Mouse (Mus musculus): ENCODE results near the gene Mettl9. TPM values are rescaled to one million over a fixed set of nuclear protein-coding genes. Genes with fewer than 3 reads are reported as not detected.
"Not testable (repeated sequence)": the region's sequence is repeated elsewhere in the genome, so short reads cannot be mapped to it uniquely, and the experiment has no call there.

Gene Mettl9
- polyA plus RNA-seq, 1 experiment: not detected

DNA sequence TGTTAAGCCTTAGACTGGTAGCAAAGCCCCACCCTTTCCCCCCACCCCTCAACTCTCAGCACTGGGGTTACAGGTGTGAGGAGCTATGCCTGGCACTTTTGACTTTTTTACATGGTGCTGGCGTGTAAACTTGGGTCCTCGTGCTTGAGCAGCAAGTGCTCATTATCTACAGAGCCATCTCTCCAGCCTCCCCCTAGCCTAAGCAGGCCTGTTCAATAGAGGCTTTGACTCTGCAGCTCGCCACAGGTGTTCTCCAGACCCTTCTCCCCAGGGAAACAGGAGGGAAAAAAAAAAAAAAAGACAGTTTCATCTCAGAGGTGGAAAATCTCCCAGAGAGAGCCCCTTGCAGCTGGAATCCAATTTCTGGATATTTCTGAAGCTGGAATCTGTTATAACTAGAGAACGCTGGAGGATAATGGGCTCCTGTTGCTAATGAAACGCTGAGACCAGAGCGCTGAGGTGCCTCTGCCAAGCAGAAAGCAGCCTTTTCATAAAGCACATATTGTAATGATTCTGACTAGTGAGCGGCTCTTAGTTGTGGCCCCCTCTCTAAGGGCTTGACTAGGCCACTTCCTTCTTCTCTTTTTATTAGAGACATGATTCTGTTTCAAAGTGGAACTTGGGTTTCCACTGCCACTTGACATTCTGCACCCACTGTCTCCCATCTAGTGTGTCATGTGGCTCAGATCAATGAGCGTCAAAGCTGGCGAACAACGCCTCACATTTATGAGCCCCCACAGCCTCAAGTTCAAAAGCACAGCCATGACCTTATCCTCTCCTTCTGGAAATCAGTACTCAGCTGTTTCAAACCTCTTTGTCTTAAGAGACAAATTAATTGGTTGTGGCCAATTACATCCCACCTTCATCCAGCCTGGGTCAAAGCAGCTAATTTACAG, 22.2 kb upstream of the Mettl9 start:
- 55% methylated on average over 10 of the region's 10 CpGs for WGBS
- no peaks in the 10 kb centered on the region for H3K4me1 ChIP-seq (ENCODE audit: control insufficient read depth, insufficient read depth, low read length)
- TF ChIP-seq CTCF (IDR thresholded peaks at IDR 0.05; ENCODE audit: insufficient read depth, low read depth, low read length) (no peak), POLR2A (IDR thresholded peaks at IDR 0.05; ENCODE audit: insufficient read depth, low read depth, low read length) (no peak)
- no peak overlapping the region for H3K4me3 ChIP-seq (ENCODE audit: insufficient read depth, low read depth, low read length)
- H3K27ac ChIP-seq (ENCODE audit: insufficient read depth, low read depth, low read length): no peak overlapping the region

DNA sequence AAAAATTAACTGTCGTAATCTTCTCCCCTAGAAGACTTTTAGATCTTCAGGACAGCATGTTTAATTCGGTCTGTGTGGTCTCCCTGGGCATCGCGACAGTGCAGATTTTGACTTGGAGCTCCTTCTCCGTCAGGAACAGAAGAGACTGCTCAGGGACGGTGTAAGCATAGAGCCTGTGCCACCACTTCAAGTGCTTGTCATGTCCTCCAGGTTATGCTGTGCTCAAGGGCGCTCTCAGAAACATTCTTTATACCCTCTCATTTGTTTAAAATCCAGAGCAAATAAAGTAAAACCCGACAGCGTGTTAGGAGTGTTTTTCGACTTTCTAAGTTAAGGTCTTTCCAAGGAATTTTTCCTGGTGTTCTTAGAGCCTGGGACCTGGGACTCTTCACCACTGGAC, 19.8 kb upstream of the Mettl9 start:
- TF ChIP-seq CTCF (IDR thresholded peaks at IDR 0.05; ENCODE audit: insufficient read depth, low read depth, low read length) (no peak), POLR2A (IDR thresholded peaks at IDR 0.05; ENCODE audit: insufficient read depth, low read depth, low read length) (no peak)
- Histone ChIP-seq H3K27ac (ENCODE audit: insufficient read depth, low read depth, low read length) (no peak overlapping the region), H3K4me1 (ENCODE audit: control insufficient read depth, insufficient read depth, low read length) (no peaks in the 10 kb centered on the region), H3K4me3 (ENCODE audit: insufficient read depth, low read depth, low read length) (no peak overlapping the region)
- WGBS: 93% methylated on average over 10 of the region's 10 CpGs

DNA sequence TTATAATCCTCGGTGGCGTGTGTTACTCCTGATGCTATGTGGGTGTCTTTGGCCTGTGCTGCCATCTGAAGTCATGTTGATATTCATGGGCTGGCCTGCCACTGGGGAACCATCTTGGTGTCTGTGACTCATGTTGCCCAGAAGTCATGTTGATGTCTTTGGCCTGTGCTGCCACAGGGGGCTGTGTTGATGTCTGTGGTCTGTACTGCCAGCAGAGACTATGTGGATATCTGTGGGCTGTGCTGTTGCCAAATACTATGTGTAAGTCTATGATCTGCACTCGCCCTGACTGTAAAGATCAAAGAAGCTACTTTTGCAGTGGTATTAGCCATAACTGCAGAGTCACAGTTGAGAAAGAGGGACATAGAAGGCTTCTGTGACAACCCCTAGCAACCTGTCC, 15.5 kb upstream of the Mettl9 start:
- Histone ChIP-seq H3K4me3 (ENCODE audit: insufficient read depth, low read depth, low read length) (no peak overlapping the region), H3K4me1 (ENCODE audit: control insufficient read depth, insufficient read depth, low read length) (no peaks in the 10 kb centered on the region)
- WGBS: 87% methylated on average over 3 of the region's 3 CpGs

DNA sequence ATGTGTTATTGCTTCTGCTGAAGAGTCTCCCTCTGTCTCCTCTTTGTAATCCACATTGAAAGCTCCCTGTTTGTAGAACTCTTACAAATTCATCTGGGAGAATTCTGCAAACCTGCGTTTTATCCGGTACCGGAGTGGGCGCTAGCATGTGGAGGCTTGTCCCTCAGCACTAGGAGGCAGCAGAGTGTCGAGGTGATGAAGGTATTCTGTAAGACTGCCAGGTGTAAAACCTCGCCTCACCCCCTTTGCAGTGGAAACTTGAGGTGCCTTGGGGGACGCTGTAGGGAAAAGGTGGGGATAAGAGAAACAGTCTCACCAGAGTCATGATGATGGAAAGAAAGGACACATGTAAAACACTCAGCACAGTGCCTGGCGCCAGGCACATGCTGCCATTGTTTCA, 14.0 kb upstream of the Mettl9 start:
- no peak for TF ChIP-seq CTCF (IDR thresholded peaks at IDR 0.05; ENCODE audit: insufficient read depth, low read depth, low read length)
- TF ChIP-seq POLR2A (IDR thresholded peaks at IDR 0.05; ENCODE audit: insufficient read depth, low read depth, low read length): no peak
- WGBS: 41% methylated on average over 8 of the region's 8 CpGs
- Histone ChIP-seq H3K4me3 (ENCODE audit: insufficient read depth, low read depth, low read length) (no peak overlapping the region), H3K27ac (ENCODE audit: insufficient read depth, low read depth, low read length) (no peak overlapping the region), H3K4me1 (ENCODE audit: control insufficient read depth, insufficient read depth, low read length) (no peaks in the 10 kb centered on the region)

More for the DNA sequence above, 15.5 kb upstream of the Mettl9 start:
- H3K27ac ChIP-seq (ENCODE audit: insufficient read depth, low read depth, low read length): no peak overlapping the region
- TF ChIP-seq CTCF (IDR thresholded peaks at IDR 0.05; ENCODE audit: insufficient read depth, low read depth, low read length): no peak
- TF ChIP-seq POLR2A (IDR thresholded peaks at IDR 0.05; ENCODE audit: insufficient read depth, low read depth, low read length): no peak

DNA sequence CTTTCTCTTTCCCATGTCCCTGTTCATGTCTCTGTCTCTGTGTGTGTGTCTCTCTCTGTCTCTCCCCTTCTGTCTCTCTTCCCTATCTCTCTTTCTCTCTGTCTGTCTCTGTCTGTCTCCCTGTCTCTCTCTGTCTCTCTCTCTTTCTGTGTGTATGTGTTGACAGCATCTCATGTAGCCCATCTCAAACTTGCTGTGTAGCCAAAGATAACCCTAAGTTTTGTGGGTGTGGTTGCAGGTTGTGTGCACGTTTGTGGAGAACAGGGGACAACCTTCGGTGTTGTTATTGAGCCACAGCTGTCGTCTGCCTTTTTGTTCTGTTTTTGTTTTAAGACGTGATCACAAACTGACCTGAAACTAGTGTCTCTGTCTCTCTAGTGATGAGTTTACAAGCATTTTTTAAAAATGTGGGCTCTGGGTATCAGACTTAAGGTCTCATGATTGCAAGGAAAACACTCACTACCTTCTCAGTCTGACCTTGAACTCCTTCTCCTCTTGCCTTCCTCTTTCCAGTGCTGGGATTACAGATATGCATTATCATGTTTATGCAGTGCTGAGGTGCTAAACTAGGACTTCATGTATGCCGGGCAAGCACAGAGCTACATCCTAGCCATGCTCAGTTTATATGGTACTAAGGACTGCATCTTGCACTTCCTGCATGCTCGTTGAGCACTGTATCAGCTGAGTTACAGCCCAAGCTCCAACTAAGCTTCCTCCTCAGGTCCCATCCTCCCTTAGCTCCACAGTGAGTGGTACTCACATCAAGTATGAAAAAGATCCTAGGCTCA, 8.8 kb upstream of the Mettl9 start:
- TF ChIP-seq CTCF (IDR thresholded peaks at IDR 0.05; ENCODE audit: insufficient read depth, low read depth, low read length) (no peak), POLR2A (IDR thresholded peaks at IDR 0.05; ENCODE audit: insufficient read depth, low read depth, low read length) (no peak)
- Histone ChIP-seq H3K4me1 (ENCODE audit: control insufficient read depth, insufficient read depth, low read length) (no peaks in the 10 kb centered on the region), H3K27ac (ENCODE audit: insufficient read depth, low read depth, low read length) (no peak overlapping the region), H3K4me3 (ENCODE audit: insufficient read depth, low read depth, low read length) (no peak overlapping the region)
- 77% methylated on average over 6 of the region's 6 CpGs for WGBS

DNA sequence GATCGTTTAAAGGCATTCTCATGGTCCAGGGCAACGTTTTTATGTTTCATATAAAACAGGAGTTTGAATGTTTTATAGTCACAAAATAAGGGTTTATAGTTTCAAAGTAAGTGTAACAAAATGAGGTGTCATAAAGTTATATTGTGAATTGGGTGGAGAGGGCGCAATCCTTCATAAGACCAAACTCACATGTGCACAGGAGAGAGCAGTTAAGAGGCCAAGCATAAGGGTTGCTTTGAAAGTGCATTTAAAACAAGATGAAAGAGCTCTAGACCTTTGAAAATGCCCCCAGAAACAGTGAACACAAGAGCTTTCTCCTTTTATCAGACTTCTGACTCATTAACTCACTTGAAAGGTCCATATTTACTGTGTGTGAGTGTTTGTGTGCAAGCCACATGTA, 7.9 kb upstream of the Mettl9 start:
- no peaks in the 10 kb centered on the region for H3K4me1 ChIP-seq (ENCODE audit: control insufficient read depth, insufficient read depth, low read length)
- no peak overlapping the region for H3K27ac ChIP-seq (ENCODE audit: insufficient read depth, low read depth, low read length)
- 68% methylated on average over 3 of the region's 3 CpGs for whole genome bisulfite sequencing
- TF ChIP-seq CTCF (IDR thresholded peaks at IDR 0.05; ENCODE audit: insufficient read depth, low read depth, low read length) (no peak), POLR2A (IDR thresholded peaks at IDR 0.05; ENCODE audit: insufficient read depth, low read depth, low read length) (no peak)
- no peak overlapping the region for H3K4me3 ChIP-seq (ENCODE audit: insufficient read depth, low read depth, low read length)

DNA sequence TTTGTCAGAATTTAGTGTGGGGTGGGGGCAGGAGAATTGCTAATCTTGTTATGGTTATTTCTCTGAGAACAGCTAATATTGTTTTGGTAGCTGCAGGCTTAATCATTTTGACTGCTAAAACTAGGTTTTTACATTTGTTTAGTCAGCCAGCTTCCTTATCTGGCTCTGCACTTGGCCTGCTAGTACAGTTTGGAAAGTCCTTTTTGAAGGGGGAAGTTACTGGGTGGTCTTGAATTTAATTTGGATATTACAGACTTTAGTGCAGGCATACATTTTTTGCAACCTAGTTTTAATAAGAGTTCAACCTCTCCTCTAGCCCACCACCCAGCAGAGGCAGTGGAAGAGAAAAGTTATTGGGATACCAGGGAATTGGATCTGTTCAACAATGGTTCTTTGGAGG, 4.3 kb upstream of the Mettl9 start:
- not testable (repeated sequence) for H3K4me1 ChIP-seq (ENCODE audit: control insufficient read depth, insufficient read depth, low read length); H3K4me3 ChIP-seq (ENCODE audit: insufficient read depth, low read depth, low read length); H3K27ac ChIP-seq (ENCODE audit: insufficient read depth, low read depth, low read length)

DNA sequence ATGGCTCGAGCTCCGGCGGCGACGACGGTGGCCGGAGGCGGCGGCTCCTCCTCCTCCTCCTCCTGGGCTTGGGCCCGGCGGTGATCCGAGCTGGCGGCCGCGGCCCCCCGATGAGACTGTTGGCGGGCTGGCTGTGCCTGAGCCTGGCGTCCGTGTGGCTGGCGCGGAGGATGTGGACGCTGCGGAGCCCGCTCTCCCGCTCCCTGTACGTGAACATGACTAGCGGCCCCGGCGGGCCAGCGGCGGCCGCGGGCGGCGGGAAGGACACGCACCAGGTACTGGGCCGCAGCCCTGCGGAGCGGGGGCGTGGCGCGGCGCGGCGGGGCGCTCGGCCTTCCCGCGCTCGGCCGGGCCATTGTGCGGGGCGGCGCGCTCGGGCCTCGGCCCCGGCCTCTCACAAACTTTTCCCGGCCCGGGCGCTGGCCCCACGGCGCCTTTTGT, 476 bp downstream of the Mettl9 start:
- H3K27ac ChIP-seq (ENCODE audit: insufficient read depth, low read depth, low read length): peak overlapping the region; percentile 70
- no peaks in the 10 kb centered on the region for H3K4me1 ChIP-seq (ENCODE audit: control insufficient read depth, insufficient read depth, low read length)
- TF ChIP-seq CTCF (IDR thresholded peaks at IDR 0.05; ENCODE audit: insufficient read depth, low read depth, low read length): no peak
- peak overlapping the region; percentile 75 for H3K4me3 ChIP-seq (ENCODE audit: insufficient read depth, low read depth, low read length)
- under 1% methylated on average over 61 of the region's 63 CpGs for WGBS

DNA sequence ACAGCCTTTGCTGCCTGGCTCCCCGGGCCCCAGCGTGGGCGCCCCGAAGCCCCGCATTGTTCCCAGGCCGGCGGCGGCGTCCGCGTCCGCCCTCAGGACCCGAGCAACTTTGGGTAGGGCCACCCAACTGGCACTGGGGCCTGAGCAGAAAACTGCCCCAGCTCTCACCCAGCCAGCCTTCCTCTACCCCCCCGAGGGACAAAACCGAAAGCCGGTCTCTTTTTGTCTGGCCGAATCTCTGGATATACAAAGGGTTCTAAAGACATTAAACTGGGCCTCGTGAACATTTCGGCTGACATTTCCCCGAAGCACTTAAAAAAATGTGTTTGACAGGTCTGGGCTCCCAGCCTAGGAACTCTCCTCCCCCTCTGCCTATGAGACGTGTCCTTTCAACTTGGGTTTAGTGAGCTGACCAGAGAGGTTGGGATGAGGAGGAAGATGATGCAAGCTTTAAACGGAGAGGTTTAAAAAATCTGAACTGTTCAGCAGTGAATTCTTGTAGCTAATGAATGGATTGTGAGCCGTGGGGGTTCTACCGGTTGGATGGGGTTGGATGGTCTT, 996 bp downstream of the Mettl9 start:
- Histone ChIP-seq H3K4me1 (ENCODE audit: control insufficient read depth, insufficient read depth, low read length) (0 out of 2 replicates have a peak, but pooled peaks cover 2% of the 10 kb centered on the region), H3K27ac (ENCODE audit: insufficient read depth, low read depth, low read length) (peak overlapping the region; percentile 70; the same call in 1 of the 2 replicates), H3K4me3 (ENCODE audit: insufficient read depth, low read depth, low read length) (peak overlapping the region; percentile 75)
- under 1% methylated on average over 24 of the region's 24 CpGs for WGBS
- TF ChIP-seq POLR2A (IDR thresholded peaks at IDR 0.05; ENCODE audit: insufficient read depth, low read depth, low read length): no peak
- TF ChIP-seq CTCF (IDR thresholded peaks at IDR 0.05; ENCODE audit: insufficient read depth, low read depth, low read length): no peak
